Mouse (Mus musculus) olfactory bulb, adult 2 months (tissue): ENCODE results near the gene Bmpr1a. TPM values are rescaled to one million over a fixed set of nuclear protein-coding genes. Genes with fewer than 3 reads are reported as not detected.

ENCODE experiments used
- H3K27ac ChIP-seq: fragments of 200-500 bp; 2 replicates; pipeline ENCODE4 v1.5.1; 2012; ENCODE audit warnings: low read depth, low read length; ENCODE audit not compliant: insufficient read depth
- H3K4me1 ChIP-seq: fragments of 200-500 bp; 2 replicates; pipeline ENCODE4 v1.6.1; 2012; ENCODE audit warnings: low read length; ENCODE audit not compliant: control insufficient read depth, insufficient read depth
- H3K4me3 ChIP-seq: fragments of 200-500 bp; 2 replicates; pipeline ENCODE4 v1.5.1; 2012; ENCODE audit warnings: mild to moderate bottlenecking, low read depth, low read length, moderate library complexity; ENCODE audit not compliant: insufficient read depth
- CTCF ChIP-seq: fragments of 200-500 bp; IDR thresholded peaks from 2 replicates; pipeline ENCODE4 v1.5.1; 2012; ENCODE audit warnings: low read depth, mild to moderate bottlenecking, low read length, moderate library complexity; ENCODE audit not compliant: insufficient read depth
- POLR2A ChIP-seq: fragments of 200-500 bp; IDR thresholded peaks from 2 replicates; pipeline ENCODE4 v1.6.1; 2012; ENCODE audit warnings: mild to moderate bottlenecking, low read depth, low read length, moderate library complexity; ENCODE audit not compliant: insufficient read depth
- whole genome bisulfite sequencing: fragments of 180-500 bp; shearing (Covaris S2); methylation state at CpG from one replicate; pipeline ENCODE4 v1.1.7; 2018; 5-methylcytosine and 5-hydroxymethylcytosine counted together
- polyA plus RNA-seq: library from polyadenylated mRNA; stranded (reverse); fragments of >200 nt; gene quantifications from 2 replicates; pipeline ENCODE4 v1.2.4, GENCODE M21; 2012; ENCODE audit warnings: low replicate concordance; ENCODE audit not compliant: missing spikeins, insufficient read depth, insufficient read length

The Bmpr1a gene
- polyA plus RNA-seq, 1 experiment, result not detected

DNA sequence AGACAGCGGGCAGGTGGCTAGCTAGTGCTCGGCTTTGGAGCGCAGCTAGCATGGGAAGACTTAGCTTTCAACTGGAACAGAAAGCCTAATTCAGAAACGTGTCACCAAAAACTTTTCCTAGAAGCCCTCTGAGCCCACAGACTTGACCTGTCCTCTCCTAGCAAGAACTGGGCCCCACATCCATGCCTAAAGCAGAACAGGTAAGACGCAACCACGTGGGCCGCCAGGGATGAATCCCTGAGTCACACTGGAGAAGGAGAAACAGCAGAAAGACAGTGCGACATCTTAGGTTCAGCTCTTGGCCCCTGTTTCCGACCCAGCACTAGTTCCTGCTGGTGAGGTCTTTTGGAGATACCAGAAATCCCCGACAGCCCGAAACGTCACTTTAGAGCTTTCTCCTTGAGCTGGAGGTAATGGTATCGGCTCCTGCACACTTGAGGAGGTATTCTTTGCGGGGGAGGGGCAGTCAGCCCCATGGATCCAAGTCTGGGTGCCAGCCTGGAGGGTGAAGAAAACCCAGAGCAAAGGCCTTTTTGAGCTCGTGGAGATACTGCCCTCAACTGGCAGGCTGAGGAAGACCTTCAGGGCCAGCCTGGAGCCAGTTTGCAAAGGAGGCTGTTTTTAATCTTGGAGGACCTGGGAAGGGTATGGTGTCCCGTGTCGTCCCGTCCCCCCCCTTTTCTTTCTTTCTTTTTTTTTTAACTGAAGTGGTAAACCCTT, 140.3 kb downstream of the Bmpr1a start:
- TF ChIP-seq CTCF, result peak; percentile 55
- no peak for TF ChIP-seq POLR2A
- H3K4me3 ChIP-seq, result peak overlapping the region; percentile 47
- peaks cover 18% of the 10 kb centered on the region for H3K4me1 ChIP-seq
- WGBS, result 41% methylated on average over 18 of the region's 18 CpGs
- no peak overlapping the region for H3K27ac ChIP-seq

DNA sequence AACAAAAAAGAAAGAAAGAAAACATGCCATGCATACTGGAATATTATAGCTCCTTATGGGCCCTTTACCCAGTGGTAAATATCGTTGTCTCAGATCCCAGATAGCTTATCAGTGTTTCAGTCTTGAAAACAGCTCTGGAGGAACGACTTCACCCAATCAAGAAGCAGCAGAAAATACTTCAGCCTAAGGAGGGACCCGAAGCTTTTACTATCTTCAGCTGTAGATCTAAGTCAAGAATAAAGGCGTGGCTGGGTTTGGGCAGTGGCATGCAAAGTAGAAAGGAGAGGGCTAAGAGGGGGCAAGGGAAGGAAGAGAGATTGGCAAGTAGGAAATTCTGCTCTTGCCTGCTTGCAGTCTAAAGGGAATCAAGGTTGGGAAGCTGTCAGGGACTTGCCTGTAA, 141.0 kb downstream of the Bmpr1a start:
- WGBS, result 90% methylated on average over 4 of the region's 4 CpGs
- H3K27ac ChIP-seq, result no peak overlapping the region
- H3K4me3 ChIP-seq, result no peak overlapping the region
- TF ChIP-seq POLR2A, result no peak
- TF ChIP-seq CTCF, result no peak
- H3K4me1 ChIP-seq, result peaks cover 23% of the 10 kb centered on the region

Other genes starting within 250 kb of the Bmpr1a start
- gene Shld2, start 192.8 kb downstream of the Bmpr1a start, polyA plus RNA-seq, result not detected in 2 replicates
- gene Glud1, start 192.6 kb downstream of the Bmpr1a start, polyA plus RNA-seq, result 89.8 and 428 TPM in 2 replicates
- gene Fam25c, start 147.9 kb downstream of the Bmpr1a start, polyA plus RNA-seq, result not detected in 2 replicates
- not detected in 2 replicates for gene Sncg, start 128.6 kb downstream of the Bmpr1a start, polyA plus RNA-seq
- not detected in 2 replicates for gene Mmrn2, start 127.9 kb downstream of the Bmpr1a start, polyA plus RNA-seq
- gene 9230112D13Rik, start 19.5 kb upstream of the Bmpr1a start, polyA plus RNA-seq, result not detected in 2 replicates
- not detected in 2 replicates for gene Ldb3, start 85.3 kb upstream of the Bmpr1a start, polyA plus RNA-seq
- gene Opn4, start 96.8 kb upstream of the Bmpr1a start, polyA plus RNA-seq, result not detected in 2 replicates
- gene Wapl, start 170.6 kb upstream of the Bmpr1a start, polyA plus RNA-seq, result 97.6 TPM in 1 of 2 replicates, not detected in the other